Mouse (Mus musculus) olfactory bulb, adult 2 months (tissue): ENCODE data around the gene Prkn. TPM values are rescaled to one million over a fixed set of nuclear protein-coding genes. Genes with fewer than 3 reads are reported as not detected.
A peak's percentile ranks its signal among the peaks of the same experiment; 100 is the strongest.

Source experiments
- H3K27ac ChIP-seq: fragments of 200-500 bp; 2 replicates; pipeline ENCODE4 v1.5.1; 2012; ENCODE audit warnings: low read depth, low read length; ENCODE audit not compliant: insufficient read depth
- H3K4me1 ChIP-seq: fragments of 200-500 bp; 2 replicates; pipeline ENCODE4 v1.6.1; 2012; ENCODE audit warnings: low read length; ENCODE audit not compliant: control insufficient read depth, insufficient read depth
- H3K4me3 ChIP-seq: fragments of 200-500 bp; 2 replicates; pipeline ENCODE4 v1.5.1; 2012; ENCODE audit warnings: mild to moderate bottlenecking, low read depth, low read length, moderate library complexity; ENCODE audit not compliant: insufficient read depth
- CTCF ChIP-seq: fragments of 200-500 bp; IDR thresholded peaks from 2 replicates; pipeline ENCODE4 v1.5.1; 2012; ENCODE audit warnings: low read depth, mild to moderate bottlenecking, low read length, moderate library complexity; ENCODE audit not compliant: insufficient read depth
- POLR2A ChIP-seq: fragments of 200-500 bp; IDR thresholded peaks from 2 replicates; pipeline ENCODE4 v1.6.1; 2012; ENCODE audit warnings: mild to moderate bottlenecking, low read depth, low read length, moderate library complexity; ENCODE audit not compliant: insufficient read depth
- WGBS: fragments of 180-500 bp; shearing (Covaris S2); methylation state at CpG from one replicate; pipeline ENCODE4 v1.1.7; 2018; 5-methylcytosine and 5-hydroxymethylcytosine counted together
- polyA plus RNA-seq: library from polyadenylated mRNA; stranded (reverse); fragments of >200 nt; gene quantifications from 2 replicates; pipeline ENCODE4 v1.2.4, GENCODE M21; 2012; ENCODE audit warnings: low replicate concordance; ENCODE audit not compliant: missing spikeins, insufficient read depth, insufficient read length

Prkn gene
- polyA plus RNA-seq, 1 experiment: not detected

DNA sequence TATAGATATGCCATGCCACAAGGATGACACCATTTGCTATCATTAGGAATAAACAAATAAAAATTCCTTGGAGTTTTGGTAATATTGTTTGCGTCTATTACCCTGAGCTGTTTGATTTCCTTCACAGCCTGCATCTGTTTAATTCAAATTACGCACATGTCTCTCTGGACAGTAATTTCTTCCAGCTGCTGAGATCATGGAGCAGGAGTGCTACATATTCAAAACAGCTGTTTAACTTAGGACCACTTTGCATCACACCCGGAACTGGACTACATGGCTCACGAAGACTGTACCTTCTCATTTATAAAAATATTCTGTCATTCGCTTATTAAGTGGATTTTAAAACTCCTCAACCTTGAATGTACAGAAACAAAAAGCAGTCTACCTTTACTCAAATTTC lies 246.9 kb downstream of the Prkn start:
- Histone ChIP-seq H3K4me1 (0 out of 2 replicates have a peak, but pooled peaks cover 5% of the 10 kb centered on the region), H3K4me3 (no peak overlapping the region), H3K27ac (no peak overlapping the region)
- 81% methylated on average over 5 of the region's 5 CpGs for WGBS
- TF ChIP-seq CTCF (no peak), POLR2A (no peak)

DNA sequence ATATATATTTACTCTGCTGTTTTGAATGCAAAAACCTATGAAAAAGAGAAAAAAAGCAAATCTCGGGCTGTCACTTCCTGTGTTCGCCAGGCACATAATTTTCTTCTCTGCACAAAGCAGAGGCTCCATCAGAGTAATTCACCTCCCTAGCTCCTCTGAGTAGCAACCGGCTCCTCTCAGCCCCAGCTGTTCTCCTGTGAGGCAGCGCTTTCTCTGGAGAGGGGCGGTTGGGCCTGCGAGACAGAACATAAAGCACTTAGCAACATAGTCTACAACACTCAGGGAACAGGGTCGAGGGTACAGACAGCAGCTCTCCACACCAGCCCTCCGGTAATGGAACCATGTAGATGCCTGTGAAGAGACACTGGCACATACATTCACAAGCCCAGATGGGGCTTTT lies 247.6 kb downstream of the Prkn start:
- Histone ChIP-seq H3K4me1 (0 out of 2 replicates have a peak, but pooled peaks cover 5% of the 10 kb centered on the region), H3K27ac (peak overlapping the region; percentile 56; the same call in 1 of the 2 replicates), H3K4me3 (no peak overlapping the region)
- TF ChIP-seq POLR2A (no peak), CTCF (no peak)
- 16% methylated on average over 8 of the region's 8 CpGs for WGBS

DNA sequence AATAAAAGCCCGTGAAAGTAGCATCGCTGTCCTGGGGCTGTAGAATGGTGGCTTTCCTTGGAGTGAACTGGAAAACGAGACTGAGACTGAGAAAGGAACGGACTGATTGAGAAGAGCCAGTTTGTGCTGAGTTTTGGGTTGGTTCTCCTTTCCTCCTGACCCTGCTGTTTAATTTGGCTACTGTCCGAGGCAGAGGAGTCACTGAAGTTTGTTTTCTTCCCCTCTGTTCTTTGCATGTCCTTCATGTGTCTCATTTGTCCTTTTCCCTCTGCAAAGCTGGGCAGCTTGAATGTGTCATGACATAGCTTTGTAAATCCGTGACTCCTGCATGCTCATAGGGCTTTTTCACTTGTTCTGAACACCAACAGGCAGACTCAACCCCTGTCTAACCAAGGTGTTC lies 249.2 kb downstream of the Prkn start:
- no peak overlapping the region for H3K4me3 ChIP-seq
- H3K4me1 ChIP-seq: 0 out of 2 replicates have a peak, but pooled peaks cover 5% of the 10 kb centered on the region
- TF ChIP-seq POLR2A: no peak
- no peak for TF ChIP-seq CTCF
- WGBS: 88% methylated on average over 6 of the region's 6 CpGs
- H3K27ac ChIP-seq: no peak overlapping the region

DNA sequence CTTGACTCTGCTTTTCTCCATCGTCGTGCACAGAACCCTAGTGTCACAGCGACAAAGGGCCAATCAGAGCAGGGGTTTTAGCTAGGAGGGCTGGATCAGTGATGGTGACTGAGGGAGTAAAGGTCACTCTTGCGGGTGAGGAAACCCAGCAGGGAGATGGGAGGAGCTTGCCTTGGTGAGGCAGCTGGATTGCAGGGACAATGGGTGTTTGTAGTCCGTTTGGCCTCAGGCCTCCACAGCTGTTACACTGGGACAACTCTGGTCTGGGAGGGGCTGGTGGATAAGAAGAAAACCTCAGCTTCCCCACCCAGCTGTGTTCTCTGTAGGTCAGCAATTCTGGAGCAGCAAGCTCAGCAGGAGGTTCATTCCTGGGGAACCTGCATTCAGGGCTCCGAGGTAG lies 252.7 kb downstream of the Prkn start:
- H3K4me3 ChIP-seq: no peak overlapping the region
- H3K27ac ChIP-seq: no peak overlapping the region
- TF ChIP-seq CTCF: no peak
- no peak for TF ChIP-seq POLR2A
- 49% methylated on average over 6 of the region's 6 CpGs for WGBS
- H3K4me1 ChIP-seq: 0 out of 2 replicates have a peak, but pooled peaks cover under 1% of the 10 kb centered on the region

DNA sequence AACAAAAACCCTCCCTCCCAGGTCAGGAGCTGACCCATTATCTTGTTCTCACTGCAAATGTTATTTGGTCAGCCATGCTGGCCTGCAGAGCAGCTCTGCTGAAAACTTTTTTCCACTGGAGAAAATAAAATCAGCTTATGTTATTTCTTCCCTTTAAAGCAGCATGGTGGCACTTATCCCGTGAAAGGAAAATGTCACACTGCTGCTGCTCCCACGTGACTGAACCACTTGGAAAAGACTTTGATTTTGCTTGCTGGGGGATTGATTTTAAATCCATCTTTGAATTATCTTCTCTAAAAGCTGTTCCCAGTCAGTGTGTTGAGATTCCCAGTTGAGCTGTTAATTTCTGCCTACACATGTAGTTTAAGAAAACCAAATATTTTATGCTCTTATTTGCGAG lies 253.1 kb downstream of the Prkn start:
- Histone ChIP-seq H3K4me1 (no peaks in the 10 kb centered on the region), H3K4me3 (no peak overlapping the region), H3K27ac (no peak overlapping the region)
- whole genome bisulfite sequencing: 58% methylated on average over 3 of the region's 3 CpGs
- TF ChIP-seq POLR2A (no peak), CTCF (no peak)

DNA sequence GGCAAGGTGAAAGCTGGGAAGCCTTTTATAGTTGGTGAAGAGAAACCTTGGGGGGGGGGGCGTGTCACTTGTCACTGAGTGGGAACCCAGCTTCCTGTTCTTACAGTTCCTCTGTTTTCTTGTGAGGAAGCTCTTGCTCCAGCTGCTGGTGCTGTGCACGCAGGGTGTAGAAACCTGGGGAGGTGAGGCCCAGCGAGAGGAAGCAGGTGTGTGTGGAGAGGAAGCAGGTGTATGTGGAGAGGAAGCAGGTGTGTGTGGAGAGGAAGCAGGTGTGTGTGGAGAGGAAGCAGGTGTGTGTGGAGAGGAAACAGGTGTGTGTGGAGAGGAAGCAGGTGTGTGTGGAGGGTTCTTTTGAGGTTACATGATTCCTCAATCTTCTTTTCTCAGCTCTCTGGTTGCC lies 266.8 kb downstream of the Prkn start:
- WGBS: 80% methylated on average over 3 of the region's 3 CpGs
- H3K4me1 ChIP-seq: no peaks in the 10 kb centered on the region
- H3K27ac ChIP-seq: no peak overlapping the region
- no peak for TF ChIP-seq CTCF
- no peak for TF ChIP-seq POLR2A
- no peak overlapping the region for H3K4me3 ChIP-seq

DNA sequence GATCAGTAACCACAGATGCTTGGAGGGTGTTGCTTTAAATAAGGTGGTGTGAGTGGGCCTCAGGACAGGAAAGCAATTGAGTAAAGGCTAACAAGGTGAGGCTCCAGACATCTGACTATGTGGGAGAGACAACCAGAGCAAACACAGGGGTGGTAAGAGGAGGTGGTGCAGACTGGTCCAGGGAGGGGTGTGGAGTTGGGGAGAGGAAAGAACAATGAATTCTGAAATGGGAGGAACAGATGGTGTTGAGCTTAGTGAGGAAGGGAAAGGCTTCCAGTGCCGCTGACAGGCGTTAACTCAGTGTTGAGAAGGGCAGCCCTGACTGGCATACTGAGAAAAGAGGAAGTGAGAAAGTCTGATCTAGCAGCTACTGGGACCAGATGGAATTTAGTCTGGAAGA lies 267.7 kb downstream of the Prkn start:
- Histone ChIP-seq H3K4me1 (no peaks in the 10 kb centered on the region), H3K27ac (no peak overlapping the region), H3K4me3 (no peak overlapping the region)
- WGBS: 87% methylated on average over 2 of the region's 2 CpGs
- no peak for TF ChIP-seq CTCF
- TF ChIP-seq POLR2A: no peak

DNA sequence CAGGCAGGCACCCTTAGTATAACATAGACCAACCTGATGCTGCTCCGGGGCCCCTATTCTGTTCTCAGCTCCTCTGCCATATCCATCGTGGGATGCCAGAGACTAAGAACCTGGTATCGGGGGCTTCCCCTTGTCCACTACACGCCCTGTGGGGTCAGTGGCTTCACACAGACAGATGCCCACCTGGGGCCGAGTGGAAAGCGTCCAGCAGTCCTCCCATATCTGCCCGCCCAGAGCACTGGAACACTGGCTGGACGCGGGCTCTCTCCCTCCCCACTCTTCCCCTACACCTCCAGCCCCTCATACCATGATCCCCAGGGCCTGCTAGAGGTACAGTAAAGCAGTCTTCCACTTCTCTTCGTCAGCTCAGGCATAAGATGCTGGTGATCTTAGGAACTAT lies 277.3 kb downstream of the Prkn start:
- Histone ChIP-seq H3K4me3 (no peak overlapping the region), H3K4me1 (no peaks in the 10 kb centered on the region), H3K27ac (no peak overlapping the region)
- WGBS: 88% methylated on average over 10 of the region's 10 CpGs
- no peak for TF ChIP-seq POLR2A
- no peak for TF ChIP-seq CTCF

DNA sequence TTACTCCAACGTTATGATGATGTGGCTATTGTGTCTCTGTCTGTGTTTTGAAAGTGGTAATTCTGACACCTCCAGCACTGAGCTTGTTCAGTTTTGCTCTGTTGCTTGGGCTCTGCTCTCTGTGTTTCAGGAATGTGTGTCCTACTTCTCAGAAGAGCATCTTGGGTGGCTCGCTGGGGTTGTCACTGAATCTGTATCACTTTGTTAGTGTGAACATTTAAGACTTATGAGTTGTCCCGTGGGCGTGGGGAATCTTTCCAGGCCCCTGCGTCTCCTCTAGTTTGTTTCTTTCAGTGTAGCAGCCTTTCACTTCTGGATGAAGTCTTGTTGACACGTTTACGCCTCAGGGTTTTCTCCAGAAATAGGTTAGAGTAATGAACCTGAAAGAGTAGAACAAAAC lies 283.9 kb downstream of the Prkn start:
- Histone ChIP-seq H3K27ac (no peak overlapping the region), H3K4me1 (no peaks in the 10 kb centered on the region), H3K4me3 (no peak overlapping the region)
- WGBS: 50% methylated on average over 7 of the region's 7 CpGs
- no peak for TF ChIP-seq POLR2A
- TF ChIP-seq CTCF: no peak

DNA sequence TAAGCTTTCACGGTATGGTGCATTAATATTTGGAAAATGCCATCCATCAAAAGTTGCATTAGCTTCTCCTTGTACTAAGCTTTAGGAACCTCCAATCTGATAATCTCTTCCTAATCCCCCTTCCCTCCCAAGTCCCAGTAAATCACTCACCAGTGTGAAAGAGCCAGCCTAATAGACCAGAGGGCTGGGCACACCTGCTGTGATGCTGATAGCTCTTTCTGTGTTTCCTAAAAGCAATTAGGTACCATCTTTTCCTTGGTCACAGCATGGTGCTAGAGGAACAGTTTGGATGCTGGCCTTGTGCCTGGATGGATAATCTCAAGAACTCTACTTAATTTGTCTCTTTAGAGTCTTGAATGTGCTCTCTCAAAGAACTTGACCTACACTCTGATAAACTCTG lies 287.0 kb downstream of the Prkn start:
- H3K27ac ChIP-seq: no peak overlapping the region
- WGBS: 71% methylated on average over 1 of the region's 1 CpGs
- TF ChIP-seq CTCF (no peak), POLR2A (no peak)
- no peaks in the 10 kb centered on the region for H3K4me1 ChIP-seq
- H3K4me3 ChIP-seq: no peak overlapping the region

DNA sequence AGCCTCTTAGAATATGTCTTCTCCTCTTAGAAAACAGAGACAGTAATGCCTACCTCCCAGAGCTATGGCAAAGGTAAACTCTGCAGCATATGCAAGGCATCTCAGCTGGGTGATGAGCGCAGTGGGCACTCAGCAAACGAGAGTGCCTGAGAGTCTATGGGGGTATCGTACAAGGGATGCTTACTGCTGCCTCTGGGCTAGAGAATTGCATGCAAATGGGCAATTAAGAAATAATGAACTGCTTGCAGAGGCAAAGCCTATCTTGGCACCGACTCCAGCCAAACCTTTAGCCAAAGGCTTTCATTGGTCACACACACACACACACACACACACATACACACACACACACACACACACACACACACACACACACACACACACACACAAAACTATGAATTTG lies 290.7 kb downstream of the Prkn start:
- H3K4me3 ChIP-seq: no peak overlapping the region
- TF ChIP-seq CTCF (no peak), POLR2A (no peak)
- WGBS: 44% methylated on average over 4 of the region's 4 CpGs
- no peaks in the 10 kb centered on the region for H3K4me1 ChIP-seq
- H3K27ac ChIP-seq: no peak overlapping the region
